Mouse (Mus musculus): Measurements from ENCODE around the gene Psmd12. TPM values are rescaled to one million over a fixed set of nuclear protein-coding genes. Genes with fewer than 3 reads are reported as not detected.

Psmd12 gene
- total RNA-seq, 2 experiments from 2014 or later, result 92.3 to 104 TPM

Other genes with a start within 250 kb of the Psmd12 start
- gene Pitpnc1, start 8.8 kb upstream of the Psmd12 start, total RNA-seq (2021), result 10 to 100 TPM; 89.2 TPM
- 10 to 100 TPM; 14.7 to 16.9 TPM for gene Helz, start 68.4 kb downstream of the Psmd12 start, total RNA-seq (2021)
- gene Cacng1, start 237.0 kb downstream of the Psmd12 start, total RNA-seq (2021), result 100 to 1,000 TPM; 226 to 264 TPM

Data from gastrocnemius, postnatal 25 days (tissue).